8 mouse cellular contexts compared by ENCODE assay signal in the genomic region with DNA sequence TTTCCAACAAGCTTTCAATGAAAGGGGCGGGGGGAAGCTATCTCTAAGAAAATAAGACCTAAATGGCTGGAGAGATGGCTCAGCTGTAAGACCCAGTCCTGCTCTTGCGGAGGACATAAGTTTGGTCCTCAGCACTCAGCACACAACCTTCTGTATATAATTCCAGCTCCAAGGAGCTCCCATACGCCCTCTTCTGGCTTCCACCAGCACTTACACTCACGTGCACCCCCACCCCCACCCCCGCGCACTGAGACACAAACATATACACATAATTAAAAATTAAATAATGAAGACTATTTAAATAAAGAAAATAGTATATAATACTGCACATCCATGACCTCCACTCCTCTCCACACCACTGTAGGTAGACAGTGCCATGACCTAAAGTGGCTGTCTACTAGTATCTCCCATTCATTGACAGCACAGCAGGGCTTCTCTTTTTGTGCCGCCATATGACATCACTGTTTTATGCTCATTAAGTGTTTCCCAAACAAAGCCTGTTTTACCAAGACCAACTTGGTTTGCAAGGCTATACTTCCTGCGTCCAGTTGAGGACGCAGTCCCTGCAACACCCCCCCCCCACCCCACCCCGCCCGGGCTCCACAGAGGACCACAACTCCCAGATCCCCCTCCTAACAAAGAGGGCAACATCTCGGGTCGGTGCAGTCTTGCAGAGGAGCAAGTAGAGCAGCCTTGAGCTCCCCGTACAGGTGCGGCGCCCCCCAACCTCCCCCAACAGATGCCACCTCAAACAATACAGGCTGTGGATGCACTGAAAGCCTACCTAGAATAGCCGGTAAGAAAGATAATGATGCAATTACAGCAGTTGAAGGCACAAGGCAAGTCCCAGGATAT. TPM values are rescaled to one million over a fixed set of nuclear protein-coding genes. Genes with fewer than 3 reads are reported as not detected.
DNase-seq lines count a peak whose midpoint lies in the region; ATAC-seq and TF ChIP-seq lines count a peak whose summit lies in the region.

No protein-coding gene starts in this region.

- no peaks in the 10 kb centered on the region for H3K79me2 ChIP-seq in heart, adult 2 months (replicated peaks; ENCODE audit: control insufficient read depth, insufficient read depth, low read length)

- TF ChIP-seq EP300 in heart, adult 2 months (IDR thresholded peaks at IDR 0.05; ENCODE audit: insufficient read depth, low read depth, low read length): no peak
- TF ChIP-seq EP300 in ES-Bruce4 (IDR thresholded peaks at IDR 0.05; ENCODE audit: insufficient read depth, low read depth, low read length): no peak

- H3K36me3 ChIP-seq in heart, adult 2 months (ENCODE audit: control insufficient read depth, insufficient read depth, low read length): no peaks in the 10 kb centered on the region
- no peaks in the 10 kb centered on the region for H3K36me3 ChIP-seq in ES-Bruce4 (ENCODE audit: control insufficient read depth, insufficient read depth, low read length, poor library complexity, severe bottlenecking)
- 0 out of 2 replicates have a peak, but pooled peaks cover 4% of the 10 kb centered on the region for H3K36me3 ChIP-seq in forebrain, postnatal 0 days (ENCODE audit: insufficient read depth)

- ATAC-seq in forebrain, postnatal 0 days: peak; percentile 81
- ATAC-seq in megakaryocyte progenitor cell, adult 5-6 weeks (replicated peaks; ENCODE audit: poor library complexity): peak; percentile 9; the same call in 1 of the 2 replicates

- H3K27me3 ChIP-seq in heart, adult 2 months (ENCODE audit: control insufficient read depth, insufficient read depth, low read length): no peaks in the 10 kb centered on the region
- H3K27me3 ChIP-seq in ES-Bruce4 (ENCODE audit: control insufficient read depth, insufficient read depth, low read length, poor library complexity, severe bottlenecking): no peaks in the 10 kb centered on the region
- H3K27me3 ChIP-seq in forebrain, postnatal 0 days (ENCODE audit: insufficient read depth, low read length): no peaks in the 10 kb centered on the region

- no peaks in the 10 kb centered on the region for H3K9me3 ChIP-seq in ES-Bruce4 (replicated peaks; ENCODE audit: control insufficient read depth, insufficient read depth, low read length, poor library complexity, severe bottlenecking)
- H3K9me3 ChIP-seq in forebrain, postnatal 0 days (ENCODE audit: low read length): no peaks in the 10 kb centered on the region

- 26% methylated on average over 17 of the region's 17 CpGs for whole genome bisulfite sequencing in heart, adult 2 months
- 27% methylated on average over 17 of the region's 17 CpGs for WGBS in forebrain, postnatal 0 days

- DNase-seq in heart, adult 2 months: no peak
- no peak for DNase-seq in heart, postnatal 14 days
- DNase-seq in forebrain, postnatal 0 days: no peak
- DNase-seq in natural killer cell, adult 2 months (ENCODE audit: low spot score in 2 of 2): no peak
- DNase-seq in thymus, postnatal 14 days: no peak
- DNase-seq in gastrocnemius, postnatal 4 days (ENCODE audit: low spot score in 2 of 2): no peak

- intact Hi-C loops in heart, adult 2 months (cut with DNase I): loop anchor here (10.0 kb wide), 1 partner anchor 355 kb away; no protein-coding TSS in a partner anchor
- intact Hi-C loops in heart, postnatal 14 days (cut with DNase I): loop anchor here (2.0 kb wide), 1 partner anchor 117 kb away; no protein-coding TSS in a partner anchor

- H3K4me2 ChIP-seq in forebrain, postnatal 0 days (ENCODE audit: low read depth): peak overlapping the region; percentile 63

- H3K9ac ChIP-seq in heart, adult 2 months (ENCODE audit: low read depth, low read length): peak overlapping the region; percentile 75
- H3K9ac ChIP-seq in ES-Bruce4 (ENCODE audit: low read depth, poor library complexity, severe bottlenecking): peak overlapping the region; percentile 64
- H3K9ac ChIP-seq in forebrain, postnatal 0 days: peak overlapping the region; percentile 86

- TF ChIP-seq POLR2A in heart, adult 2 months (IDR thresholded peaks at IDR 0.05; ENCODE audit: insufficient read depth, low read depth, low read length): no peak; the same call in 1 of the 2 replicates
- no peak for TF ChIP-seq POLR2A in ES-Bruce4 (IDR thresholded peaks at IDR 0.05; ENCODE audit: insufficient read depth, low read length)

- H3K4me1 ChIP-seq in heart, adult 2 months (ENCODE audit: control insufficient read depth, insufficient read depth, low read length): no peaks in the 10 kb centered on the region
- H3K4me1 ChIP-seq in ES-Bruce4 (ENCODE audit: control insufficient read depth, insufficient read depth, low read length): no peaks in the 10 kb centered on the region
- H3K4me1 ChIP-seq in forebrain, postnatal 0 days (ENCODE audit: insufficient read depth): peaks cover 4% of the 10 kb centered on the region; the same call in 1 of the 2 replicates

- peak overlapping the region; percentile 48 for H3K4me3 ChIP-seq in heart, adult 2 months
- peak overlapping the region; percentile 94 for H3K4me3 ChIP-seq in ES-Bruce4 (ENCODE audit: low read depth, low read length)
- H3K4me3 ChIP-seq in forebrain, postnatal 0 days (ENCODE audit: low read depth, low read length): peak overlapping the region; percentile 58

- TF ChIP-seq CTCF in heart, adult 2 months (IDR thresholded peaks at IDR 0.05): peak; percentile 29
- TF ChIP-seq CTCF in ES-Bruce4 (IDR thresholded peaks at IDR 0.05; ENCODE audit: low read depth, low read length): peak; percentile 25
- TF ChIP-seq CTCF in forebrain, postnatal 0 days (IDR thresholded peaks at IDR 0.05; ENCODE audit: low read depth): no peak; the same call in 1 of the 2 replicates

- peak overlapping the region; percentile 36; the same call in 1 of the 2 replicates for H3K27ac ChIP-seq in heart, adult 2 months
- no peak overlapping the region for H3K27ac ChIP-seq in ES-Bruce4 (ENCODE audit: insufficient read depth, low read length)
- peak overlapping the region; percentile 94 for H3K27ac ChIP-seq in forebrain, postnatal 0 days (ENCODE audit: low read depth, low read length)

RNA-seq across cellular contexts. Expression of gene Ttll1, which starts 0.5 kb away (rescaled TPM):
- total RNA-seq in heart, adult 2 months (2021): 10 to 100 TPM; 52.1 to 62.9 TPM
- polyA plus RNA-seq in heart, adult 2 months (2012; rRNA removed): 37.6 and 41.3 TPM in 2 replicates
- total RNA-seq in heart, postnatal 14 days (2021): 10 to 100 TPM; 43.0 to 43.6 TPM
- polyA plus RNA-seq in ES-Bruce4 (2011; ENCODE audit: insufficient read depth, insufficient read length, low read depth, missing spikeins): 13.6 and 19.1 TPM in 2 replicates
- 39.5 and 47.4 TPM in 2 replicates for total RNA-seq in forebrain, postnatal 0 days (2014; rRNA removed)
- 76.2 and 115 TPM in 2 replicates for polyA plus RNA-seq in forebrain, postnatal 0 days (2015; fragmentation: Nextera tagmentation; extraction: Ambion mirVana)
- 6.2 and 7.6 TPM in 2 replicates for total RNA-seq in megakaryocyte progenitor cell, adult 5-6 weeks (2015)
- total RNA-seq in megakaryocyte progenitor cell, adult 5-6 weeks (2017): 2.0 and 4.9 TPM in 2 replicates
- 1 to 10 TPM; 7.2 to 8.2 TPM for total RNA-seq in gastrocnemius, postnatal 4 days (2021)

RNA-seq across cellular contexts. Expression of gene Bik, which starts 16.5 kb away (rescaled TPM):
- 10 to 100 TPM in 1 of 2 experiments, 1 to 10 TPM in 1; 8.3 to 10.9 TPM for total RNA-seq in heart, adult 2 months (2021)
- 11.7 and 21.8 TPM in 2 replicates for polyA plus RNA-seq in heart, adult 2 months (2012; rRNA removed)
- total RNA-seq in heart, postnatal 14 days (2021): 10 to 100 TPM; 11.2 to 12.9 TPM
- 3.7 and 6.5 TPM in 2 replicates for polyA plus RNA-seq in ES-Bruce4 (2011; ENCODE audit: insufficient read depth, insufficient read length, low read depth, missing spikeins)
- not detected in 2 replicates for total RNA-seq in forebrain, postnatal 0 days (2014; rRNA removed)
- polyA plus RNA-seq in forebrain, postnatal 0 days (2015; fragmentation: Nextera tagmentation; extraction: Ambion mirVana): 0.33 and 0.84 TPM in 2 replicates
- 0.15 TPM in 1 of 2 replicates, not detected in the other for total RNA-seq in megakaryocyte progenitor cell, adult 5-6 weeks (2015)
- total RNA-seq in megakaryocyte progenitor cell, adult 5-6 weeks (2017): 0.25 TPM in 1 of 2 replicates, not detected in the other
- 1 to 10 TPM; 2.7 to 4.0 TPM for total RNA-seq in gastrocnemius, postnatal 4 days (2021)

RNA-seq across cellular contexts. Expression of gene Pacsin2, which starts 45.8 kb away (rescaled TPM):
- 100 to 1,000 TPM; 200 to 246 TPM for total RNA-seq in heart, adult 2 months (2021)
- 111 and 169 TPM in 2 replicates for polyA plus RNA-seq in heart, adult 2 months (2012; rRNA removed)
- total RNA-seq in heart, postnatal 14 days (2021): 100 to 1,000 TPM; 156 to 165 TPM
- 78.3 and 82.8 TPM in 2 replicates for polyA plus RNA-seq in ES-Bruce4 (2011; ENCODE audit: insufficient read depth, insufficient read length, low read depth, missing spikeins)
- 13.8 and 20.9 TPM in 2 replicates for total RNA-seq in forebrain, postnatal 0 days (2014; rRNA removed)
- 10.4 and 16.5 TPM in 2 replicates for polyA plus RNA-seq in forebrain, postnatal 0 days (2015; fragmentation: Nextera tagmentation; extraction: Ambion mirVana)
- 40.0 and 47.4 TPM in 2 replicates for total RNA-seq in megakaryocyte progenitor cell, adult 5-6 weeks (2015)
- 71.7 and 101 TPM in 2 replicates for total RNA-seq in megakaryocyte progenitor cell, adult 5-6 weeks (2017)
- 10 to 100 TPM; 62.7 to 66.9 TPM for total RNA-seq in gastrocnemius, postnatal 4 days (2021)

RNA-seq across cellular contexts. Expression of gene Tspo, which starts 53.2 kb away (rescaled TPM):
- total RNA-seq in heart, adult 2 months (2021): 10 to 100 TPM; 61.2 to 61.8 TPM
- 101 and 154 TPM in 2 replicates for polyA plus RNA-seq in heart, adult 2 months (2012; rRNA removed)
- 10 to 100 TPM; 64.8 to 66.0 TPM for total RNA-seq in heart, postnatal 14 days (2021)
- polyA plus RNA-seq in ES-Bruce4 (2011; ENCODE audit: insufficient read depth, insufficient read length, low read depth, missing spikeins): 25.9 and 31.9 TPM in 2 replicates
- 5.7 and 13.6 TPM in 2 replicates for total RNA-seq in forebrain, postnatal 0 days (2014; rRNA removed)
- polyA plus RNA-seq in forebrain, postnatal 0 days (2015; fragmentation: Nextera tagmentation; extraction: Ambion mirVana): 15.3 and 18.0 TPM in 2 replicates
- total RNA-seq in megakaryocyte progenitor cell, adult 5-6 weeks (2015): 123 and 129 TPM in 2 replicates
- 70.4 and 103 TPM in 2 replicates for total RNA-seq in megakaryocyte progenitor cell, adult 5-6 weeks (2017)
- total RNA-seq in gastrocnemius, postnatal 4 days (2021): 10 to 100 TPM; 25.5 to 38.0 TPM

RNA-seq across cellular contexts. Expression of gene Mcat, which starts 53.4 kb away (rescaled TPM):
- 10 to 100 TPM; 38.7 to 40.8 TPM for total RNA-seq in heart, adult 2 months (2021)
- 32.2 and 41.4 TPM in 2 replicates for polyA plus RNA-seq in heart, adult 2 months (2012; rRNA removed)
- total RNA-seq in heart, postnatal 14 days (2021): 10 to 100 TPM; 32.9 to 33.0 TPM
- polyA plus RNA-seq in ES-Bruce4 (2011; ENCODE audit: insufficient read depth, insufficient read length, low read depth, missing spikeins): 25.1 and 28.1 TPM in 2 replicates
- total RNA-seq in forebrain, postnatal 0 days (2014; rRNA removed): 50.3 and 53.8 TPM in 2 replicates
- 40.9 and 46.3 TPM in 2 replicates for polyA plus RNA-seq in forebrain, postnatal 0 days (2015; fragmentation: Nextera tagmentation; extraction: Ambion mirVana)
- total RNA-seq in megakaryocyte progenitor cell, adult 5-6 weeks (2015): 13.2 and 17.6 TPM in 2 replicates
- total RNA-seq in megakaryocyte progenitor cell, adult 5-6 weeks (2017): 15.3 and 16.3 TPM in 2 replicates
- 10 to 100 TPM; 29.8 to 31.3 TPM for total RNA-seq in gastrocnemius, postnatal 4 days (2021)
